Comparison of ENCODE assay signal across 7 mouse cellular contexts in the genomic region with DNA sequence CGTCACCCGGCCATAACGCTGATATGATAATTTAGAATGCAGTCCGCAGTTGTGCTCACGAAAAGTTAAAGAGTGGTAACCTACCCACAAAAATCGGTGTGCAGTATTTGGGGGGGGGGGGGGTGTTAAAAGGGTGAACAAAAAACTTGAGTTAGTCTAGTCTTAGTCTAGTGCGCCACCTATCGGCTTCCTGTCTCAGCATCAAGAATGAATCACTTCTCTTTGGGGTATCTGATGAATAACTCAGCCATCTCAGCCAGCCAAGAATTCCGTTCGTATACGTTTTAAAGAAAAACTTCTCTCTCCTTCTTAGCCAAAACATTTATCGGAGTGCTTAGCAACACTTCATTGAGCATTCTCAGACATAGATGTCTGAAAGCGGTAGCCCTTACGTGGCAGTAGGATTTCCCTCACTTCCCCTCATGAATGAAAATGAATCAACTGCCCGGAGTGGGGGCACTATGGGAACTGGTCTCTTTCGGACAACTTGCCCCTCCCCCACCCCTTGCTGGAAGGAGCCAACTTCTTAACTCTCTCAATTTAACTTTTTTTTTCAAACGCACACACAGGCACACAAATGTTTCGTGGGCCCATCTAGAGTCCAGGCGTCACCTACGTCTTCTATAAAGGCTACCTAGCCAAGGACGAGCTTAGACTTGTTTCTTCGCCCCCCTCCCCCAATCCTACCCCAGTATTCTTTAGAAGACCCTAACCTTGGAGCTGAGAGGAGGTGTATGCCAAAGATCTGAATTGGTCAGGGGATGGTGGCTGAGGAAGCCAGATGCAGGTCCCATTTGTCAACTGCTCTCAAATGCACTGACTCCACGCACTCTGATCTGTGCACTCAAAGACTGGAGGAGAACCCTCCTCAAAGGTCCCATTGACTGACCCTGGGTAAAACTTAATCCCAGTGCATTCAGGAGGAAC. TPM values are rescaled to one million over a fixed set of nuclear protein-coding genes. Genes with fewer than 3 reads are reported as not detected.
DNase-seq lines count a peak whose midpoint lies in the region; ATAC-seq lines count a peak whose summit lies in the region.

No protein-coding gene starts in this region.

- DNase-seq in R1 (ENCODE audit: low read depth, low spot score): peak; percentile 58
- peak; percentile 93 to 96 for DNase-seq in cerebellum, postnatal 10 days
- DNase-seq in frontal cortex, postnatal 25 days (ENCODE audit: low spot score in 2 of 2): peak; percentile 54 to 71
- peak; percentile 51 for DNase-seq in left cerebral cortex, adult 11 months (ENCODE audit: low spot score)
- DNase-seq in lung, postnatal 25 days (ENCODE audit: low spot score): peak; percentile 63
- peak; percentile 92 for DNase-seq in right cerebral cortex, postnatal 4 days

- peaks cover 46% of the 10 kb centered on the region for H3K27me3 ChIP-seq in hindbrain, embryonic 13.5 days

- WGBS in hindbrain, embryonic 13.5 days: 6% methylated on average over 23 of the region's 23 CpGs

- H3K4me3 ChIP-seq in hindbrain, embryonic 13.5 days: peak overlapping the region; percentile 55

- H3K36me3 ChIP-seq in hindbrain, embryonic 13.5 days: no peaks in the 10 kb centered on the region

- H3K4me2 ChIP-seq in hindbrain, embryonic 13.5 days: peak overlapping the region; percentile 98

- no peaks in the 10 kb centered on the region for H3K9me3 ChIP-seq in hindbrain, embryonic 13.5 days

- peak overlapping the region; percentile 72; the same call in 1 of the 2 replicates for H3K9ac ChIP-seq in hindbrain, embryonic 13.5 days

- peaks cover 46% of the 10 kb centered on the region for H3K4me1 ChIP-seq in hindbrain, embryonic 13.5 days (replicated peaks)

- H3K27ac ChIP-seq in hindbrain, embryonic 13.5 days: no peak overlapping the region

- ATAC-seq in hindbrain, embryonic 13.5 days (ENCODE audit: low FRiP score): no peak

RNA-seq across cellular contexts. Expression of a gene that starts 1.5 kb away (rescaled TPM):
- polyA plus RNA-seq in hindbrain, embryonic 13.5 days (2015; fragmentation: Nextera tagmentation; extraction: Ambion mirVana): 6.8 and 12.6 TPM in 2 replicates

RNA-seq across cellular contexts. Expression of a gene that starts 42.5 kb away (rescaled TPM):
- 826 and 836 TPM in 2 replicates for polyA plus RNA-seq in hindbrain, embryonic 13.5 days (2015; fragmentation: Nextera tagmentation; extraction: Ambion mirVana)
